Mouse (Mus musculus) layer of hippocampus, postnatal 10 days (tissue): ENCODE data around the gene Dact2. TPM values are rescaled to one million over a fixed set of nuclear protein-coding genes. Genes with fewer than 3 reads are reported as not detected.

ENCODE experiments used
- DNase-seq, 2 experiments: peaks; one replicate each; pipeline ENCODE4 v3.0.0; 2021; ENCODE audit warnings: low spot score in 2 of 2
- total RNA-seq, 2 experiments: library from RNA; stranded (reverse); gene quantifications; 2 replicates each; pipeline ENCODE4 v1.2.3; 2021

Gene Dact2
- total RNA-seq, 2 experiments from 2014 or later, result 18.5 to 18.9 TPM

GRCm38 (mm10) chr17:14213976-14214529 is 9.9 kb upstream of the Dact2 start:
- DNase-seq, result no peak

- DNase-seq, result no peak
These were observed 8.7 kb upstream of the Dact2 start for GRCm38 (mm10) chr17:14212796-14213195.

DNA sequence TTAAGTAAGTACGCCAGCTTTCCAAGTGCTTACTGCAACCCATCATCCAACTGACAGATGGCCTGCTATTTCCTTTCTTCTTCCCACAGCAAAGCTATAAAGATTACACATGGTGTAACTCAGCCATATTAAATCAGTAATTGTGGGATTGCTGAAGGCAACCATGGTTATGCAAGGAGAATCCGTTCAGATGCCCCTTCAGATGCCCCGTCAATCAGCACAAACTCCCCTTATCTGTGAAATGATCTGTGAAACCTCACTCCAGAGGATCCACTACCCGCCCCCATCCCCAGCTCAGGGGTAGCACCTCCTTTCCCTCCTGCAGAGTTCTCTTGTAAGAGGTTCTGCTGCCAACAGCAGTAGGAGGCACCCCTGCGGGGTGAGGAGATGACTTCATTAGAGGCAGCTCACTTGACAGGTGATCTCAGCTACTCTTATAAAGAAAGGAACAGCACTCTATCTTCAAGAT is 3.0 kb upstream of the Dact2 start:
- DNase-seq, result no peak

- peak; percentile 86 for DNase-seq
These were observed 2.0 kb upstream of the Dact2 start for GRCm38 (mm10) chr17:14206062-14206461.

DNA sequence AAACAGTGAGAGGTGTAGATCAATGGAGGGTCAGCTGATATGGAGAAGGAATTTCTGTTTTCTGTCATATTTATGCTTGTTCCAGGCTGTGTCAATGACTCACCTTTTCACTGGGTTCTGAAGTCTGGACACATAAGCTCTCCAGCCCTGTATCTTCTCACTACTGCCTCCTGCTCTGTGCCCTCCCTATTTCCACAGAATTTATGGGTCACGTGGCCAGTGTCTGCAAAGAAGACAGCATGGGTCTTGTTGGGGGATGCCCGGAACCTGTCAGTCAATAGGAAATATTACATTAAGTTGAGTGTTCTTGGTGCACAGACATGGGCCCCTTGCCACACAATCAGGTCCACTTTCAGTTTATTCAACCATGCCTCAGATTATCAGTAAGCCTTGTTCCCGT is 1.1 kb upstream of the Dact2 start:
- DNase-seq, result no peak

- DNase-seq, result peak; percentile 43 to 56
These were observed 773 bp downstream of the Dact2 start for GRCm38 (mm10) chr17:14203121-14203941.

- no peak for DNase-seq
These were observed 1.6 kb downstream of the Dact2 start for GRCm38 (mm10) chr17:14202291-14203030.

DNA sequence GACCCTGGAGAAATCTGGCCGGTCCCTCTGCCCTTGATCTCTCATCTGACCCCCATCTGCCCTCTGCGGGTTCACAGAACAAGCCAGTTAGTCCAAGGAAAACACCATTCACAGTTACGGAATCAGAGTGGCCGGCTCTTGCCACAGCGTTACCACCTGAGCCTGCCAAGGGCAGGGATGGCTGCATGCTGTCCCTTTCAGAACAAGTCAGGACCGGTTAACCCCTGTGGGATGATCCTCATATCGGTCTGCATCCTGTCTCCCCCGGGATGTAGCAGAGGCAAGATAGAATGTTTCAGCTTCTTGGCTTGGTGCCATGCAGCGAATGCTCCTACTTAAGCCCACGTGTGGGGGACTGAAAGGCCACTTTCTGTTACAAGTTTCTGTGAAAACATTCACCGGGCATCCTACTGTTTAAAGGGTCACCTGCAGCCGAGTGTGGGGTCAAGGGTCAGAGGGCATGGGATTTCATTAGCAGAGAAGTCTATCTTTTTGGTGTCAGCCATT is 2.8 kb downstream of the Dact2 start:
- DNase-seq, result no peak

DNA sequence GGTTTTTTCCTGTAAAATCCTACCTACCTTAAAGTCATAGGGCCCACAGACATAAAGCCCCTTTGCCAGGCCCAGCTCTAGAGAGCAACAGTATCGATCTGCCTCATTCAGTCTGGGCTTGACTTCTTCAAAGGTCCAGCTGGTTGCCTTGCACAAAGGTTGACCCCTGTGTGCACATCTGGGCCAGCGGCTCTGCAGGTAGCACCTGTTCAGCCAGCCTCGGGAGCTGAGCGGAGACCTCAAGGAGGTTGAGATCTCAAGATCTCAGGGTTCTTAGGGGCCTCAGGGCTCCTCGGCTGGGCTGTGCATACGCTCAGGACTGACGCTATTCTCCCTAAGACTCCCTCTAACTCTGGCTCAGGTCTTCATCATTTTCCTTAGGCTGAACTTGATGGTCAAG is 3.9 kb downstream of the Dact2 start:
- DNase-seq, result no peak

DNA sequence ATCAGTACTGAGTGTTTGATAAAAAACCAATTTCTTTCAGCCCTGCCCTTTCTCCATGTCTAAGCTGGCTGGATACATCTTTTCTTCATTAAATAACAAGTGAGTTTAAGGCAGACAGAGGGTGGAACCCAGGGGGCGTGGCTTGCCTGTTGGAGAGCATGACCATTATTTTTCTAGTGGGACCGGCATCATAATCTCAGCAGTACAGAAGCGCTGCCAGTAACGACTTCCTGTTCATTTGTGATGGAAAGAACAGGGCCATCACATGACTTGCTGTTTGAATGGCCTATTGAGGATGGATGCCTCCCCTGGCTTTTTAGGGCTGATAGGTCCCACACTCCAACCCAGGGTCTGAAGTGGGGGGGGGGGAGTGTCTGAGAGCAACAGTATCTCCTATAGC is 4.5 kb downstream of the Dact2 start:
- DNase-seq, result no peak

DNA sequence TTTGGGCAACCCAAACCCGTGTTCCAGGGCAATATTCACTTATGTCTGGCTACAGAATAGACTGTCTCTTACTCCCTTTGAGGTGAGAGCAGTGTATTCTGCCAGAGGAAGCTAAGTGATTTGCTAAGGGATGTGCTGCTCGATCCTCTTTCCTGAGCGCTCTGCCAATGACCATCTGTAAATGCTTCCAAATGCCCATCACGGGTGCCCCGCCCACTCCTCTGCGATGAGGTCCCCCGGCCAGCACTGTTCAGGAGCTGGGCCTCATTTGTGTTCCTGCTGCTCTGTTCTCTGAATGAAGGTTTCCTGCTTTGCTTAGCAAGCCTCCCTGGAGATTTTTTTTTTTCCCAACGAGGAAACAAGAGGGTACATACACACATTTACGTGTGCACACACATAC is 11.2 kb downstream of the Dact2 start:
- DNase-seq, result no peak

- DNase-seq, result no peak
These were observed 11.7 kb downstream of the Dact2 start for GRCm38 (mm10) chr17:14192432-14192831.

DNA sequence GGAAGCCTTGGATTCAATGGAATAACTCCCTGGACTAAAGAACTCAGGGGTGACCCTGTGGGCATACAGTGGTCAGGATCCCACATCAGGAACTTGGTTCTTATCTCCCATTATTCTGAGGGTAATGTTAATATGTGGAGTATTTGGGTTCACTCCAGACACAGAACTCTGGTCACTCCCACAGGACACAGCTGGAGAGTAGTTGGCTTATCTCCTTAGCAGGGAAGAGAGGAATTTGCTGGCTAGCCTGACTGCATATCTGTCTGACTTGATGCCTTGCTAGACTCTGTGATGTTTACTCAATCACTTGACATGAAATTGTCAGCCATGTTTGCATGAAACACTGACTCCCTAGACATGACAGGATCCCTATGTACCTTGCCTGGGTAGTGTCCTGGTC is 15.6 kb downstream of the Dact2 start:
- DNase-seq, result no peak

DNA sequence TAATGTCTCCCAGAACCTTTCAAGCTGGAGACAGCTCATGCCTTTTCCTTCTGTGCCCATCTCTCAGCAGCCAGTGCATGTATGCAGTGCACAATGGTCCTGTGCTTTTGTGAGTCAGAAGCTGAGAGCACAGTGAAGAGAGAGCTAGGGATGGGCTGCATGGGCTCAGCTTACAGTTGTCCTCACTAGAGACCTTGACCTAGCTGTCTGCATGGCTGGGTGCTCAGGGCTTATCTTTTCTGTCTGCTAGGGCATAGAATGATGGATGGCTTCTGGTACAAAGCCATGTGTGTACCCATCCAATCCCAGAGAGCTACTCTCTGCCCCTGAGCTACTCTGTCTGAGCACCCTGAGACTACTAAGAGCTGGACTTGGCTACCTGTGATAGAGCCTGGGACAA is 17.0 kb downstream of the Dact2 start:
- no peak for DNase-seq

GRCm38 (mm10) chr17:14186176-14186575 is 17.9 kb downstream of the Dact2 start:
- DNase-seq, result no peak

- DNase-seq, result no peak
These were observed 19.8 kb downstream of the Dact2 start for GRCm38 (mm10) chr17:14184192-14184814.

- DNase-seq, result no peak
These were observed 20.4 kb downstream of the Dact2 start for GRCm38 (mm10) chr17:14183717-14184116.

DNA sequence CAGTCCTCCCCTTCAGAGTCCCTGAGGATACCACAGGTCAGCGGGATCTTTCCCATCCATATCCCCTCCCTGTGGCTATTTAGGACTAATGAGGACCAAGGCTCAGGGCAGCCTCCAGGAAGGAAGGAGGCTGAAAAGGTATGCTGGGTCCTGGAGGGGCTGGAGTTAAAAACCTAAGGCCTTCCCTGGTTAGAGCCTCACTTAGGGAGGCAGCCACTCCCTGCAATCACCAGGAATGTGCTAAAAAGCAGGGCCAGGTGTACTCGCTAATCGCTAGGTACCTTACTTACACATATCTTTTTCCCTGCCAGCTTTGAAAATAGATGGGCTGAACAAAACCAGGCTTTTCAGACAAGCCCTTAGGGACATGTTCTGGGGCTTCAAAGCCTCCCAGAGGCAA is 21.2 kb downstream of the Dact2 start:
- no peak for DNase-seq

DNA sequence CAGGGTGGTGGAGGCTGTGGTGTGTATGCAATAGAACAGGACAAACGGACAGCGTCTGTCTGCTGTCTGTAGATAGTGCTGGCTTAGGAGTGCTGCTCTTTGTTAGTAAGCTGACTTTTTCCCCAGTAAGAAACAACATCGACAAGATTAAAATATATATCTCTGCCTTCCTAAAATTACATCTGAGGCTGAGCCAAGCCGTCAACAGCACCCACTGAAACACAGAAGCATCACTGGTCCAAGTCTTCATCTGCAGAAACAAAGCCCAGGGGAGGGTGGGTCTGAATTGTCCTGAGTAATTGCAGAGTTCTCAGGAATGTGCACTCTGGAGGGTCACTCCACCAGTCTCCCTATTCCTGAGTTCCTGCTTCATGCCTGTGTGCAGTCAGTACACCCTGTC is 25.2 kb downstream of the Dact2 start:
- DNase-seq, result no peak

DNA sequence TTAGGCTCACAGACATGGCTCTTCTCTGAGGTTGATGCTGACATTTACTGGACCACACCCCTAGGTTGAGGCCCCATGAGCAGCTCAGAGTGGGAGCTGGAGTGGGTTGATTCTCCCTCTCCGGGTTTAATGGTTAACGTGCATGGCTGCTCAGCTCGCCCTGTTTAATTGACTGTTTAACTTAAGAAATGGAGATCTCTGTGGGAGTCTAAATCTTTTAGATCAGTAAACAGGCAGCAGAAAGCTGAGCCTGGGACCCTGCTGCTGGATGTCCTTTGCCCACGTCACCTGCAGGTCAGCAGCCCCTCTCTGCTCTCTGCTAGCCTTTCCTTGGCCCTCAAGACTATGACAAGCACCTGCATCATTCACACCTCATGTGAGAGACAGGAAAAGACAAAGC is 25.6 kb downstream of the Dact2 start:
- DNase-seq, result no peak

DNA sequence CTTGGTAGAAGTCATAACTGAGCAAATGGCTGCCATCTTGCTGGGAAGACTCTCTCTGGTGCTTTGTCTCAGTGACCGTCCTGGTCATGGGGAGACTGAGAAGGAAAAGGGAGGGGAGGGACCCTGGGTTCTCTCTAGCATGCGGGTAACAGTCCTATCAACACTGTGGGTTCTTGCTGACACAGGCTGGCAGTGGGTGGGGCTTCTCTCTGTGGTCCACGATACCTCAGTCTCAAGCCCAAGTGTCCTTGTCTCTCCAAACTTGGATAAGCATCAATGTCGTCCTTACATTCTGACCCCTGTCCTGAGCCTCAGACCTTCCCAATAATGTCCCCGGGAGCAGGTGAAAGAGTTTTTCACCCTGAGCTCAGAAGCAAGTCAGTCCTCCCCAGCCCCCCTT is 26.1 kb downstream of the Dact2 start:
- no peak for DNase-seq

DNA sequence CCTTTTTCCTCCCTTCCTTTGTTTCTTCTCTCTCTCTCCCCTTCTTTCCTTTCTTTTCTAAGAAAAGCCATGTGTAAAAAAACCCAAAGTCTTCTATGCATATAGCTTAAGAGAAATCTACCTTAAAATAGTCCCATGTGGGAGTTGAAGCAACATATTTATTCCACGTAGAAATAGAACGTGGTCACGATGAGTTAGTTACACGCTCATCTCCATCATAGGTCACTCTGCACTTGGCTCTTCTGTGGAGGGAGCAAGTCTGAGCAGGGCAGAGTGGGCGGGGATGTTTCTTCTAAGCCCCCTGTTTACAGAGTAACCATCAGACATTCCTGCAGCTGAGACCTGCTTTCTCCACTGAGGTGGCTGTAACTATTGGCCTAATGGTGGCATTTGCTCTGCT is 27.1 kb downstream of the Dact2 start:
- no peak for DNase-seq
